Mouse (Mus musculus): ENCODE measurements around the gene S100g.

- TF ChIP-seq CTCF (IDR thresholded peaks at IDR 0.05; ENCODE audit: low read depth) (peak; percentile 25; the same call in 1 of the 2 replicates), EP300 (IDR thresholded peaks at IDR 0.05; ENCODE audit: low read depth) (no peak)
Observed at GRCm38 (mm10) chrX:162949811-162950439, 14.5 kb downstream of the S100g start.

Data from liver, embryonic 14.5 days (tissue).